Mouse (Mus musculus) right cerebral cortex, postnatal 4 days (tissue): Measurements from ENCODE around the gene Igfbp3.

Experiments used
- DNase-seq: peaks from one replicate; pipeline ENCODE4 v3.0.0-alpha.2; 2022

Gene Igfbp3

GRCm38 (mm10) chr11:7160637-7161101, 53.1 kb downstream of the Igfbp3 start:
- no peak for DNase-seq

DNA sequence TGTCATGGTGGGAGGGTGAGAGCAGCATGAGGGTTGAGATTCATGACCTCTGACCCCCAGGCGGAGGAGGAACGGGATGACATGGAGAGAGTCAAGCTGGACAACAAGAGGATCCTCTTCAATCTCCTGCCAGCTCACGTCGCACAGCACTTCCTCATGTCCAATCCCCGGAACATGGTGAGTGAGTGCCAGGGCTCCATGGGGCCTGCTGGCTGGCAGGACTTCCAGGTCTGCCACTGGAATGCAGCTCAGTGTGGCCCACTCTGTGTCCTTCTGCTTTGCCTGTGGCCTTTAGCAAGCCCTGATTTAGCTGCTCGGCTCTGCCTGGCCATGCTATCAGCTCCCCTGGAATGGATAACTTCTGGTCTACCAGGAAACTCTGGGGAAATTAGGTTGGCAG, 53.6 kb downstream of the Igfbp3 start:
- DNase-seq = no peak

DNA sequence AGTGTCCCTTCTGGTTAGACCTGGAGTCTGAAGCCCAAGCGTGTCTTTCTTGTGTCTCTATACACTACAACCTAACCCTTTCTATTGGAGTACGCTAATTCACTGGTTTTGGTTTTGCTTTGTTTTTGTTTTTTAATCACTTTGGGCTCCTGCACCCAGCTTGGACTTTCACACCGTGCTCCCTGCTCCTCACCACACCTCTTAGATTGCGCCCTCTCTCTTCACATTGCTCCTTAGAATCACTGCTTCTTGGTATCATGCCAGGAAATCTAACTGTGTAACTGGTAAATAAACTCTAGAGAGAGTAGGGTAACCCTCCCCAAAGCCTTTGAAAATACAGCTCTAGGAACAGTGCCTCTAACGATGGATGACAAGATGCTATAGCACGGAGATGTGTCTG, 55.5 kb downstream of the Igfbp3 start:
- DNase-seq = no peak

- no peak for DNase-seq
Observed at GRCm38 (mm10) chr11:7156427-7156826, 57.3 kb downstream of the Igfbp3 start.
